Mouse (Mus musculus) G1E (cell line): Measurements from ENCODE around the gene Vmn1r107. TPM values are rescaled to one million over a fixed set of nuclear protein-coding genes. Genes with fewer than 3 reads are reported as not detected.
"Not testable (repeated sequence)": the region's sequence is repeated elsewhere in the genome, so short reads cannot be mapped to it uniquely, and the experiment has no call there.

Source experiments
- ATAC-seq: 2 replicates; pipeline ENCODE4 v1.8.0; 2016; ENCODE audit warnings: mild to moderate bottlenecking; ENCODE audit not compliant: insufficient number of reproducible peaks, poor library complexity, low FRiP score, severe bottlenecking; ENCODE audit errors: extremely low read depth
- DNase-seq: peaks from one replicate; pipeline ENCODE4 v3.0.0; 2012; ENCODE audit warnings: low spot score
- H3K27me3 ChIP-seq: 2 replicates; pipeline ENCODE4 v1.6.1; 2012; ENCODE audit warnings: mild to moderate bottlenecking, low read length, inconsistent platforms; ENCODE audit not compliant: insufficient read depth
- H3K36me3 ChIP-seq: replicated peaks from 2 replicates; pipeline ENCODE3; 2012; ENCODE audit warnings: mild to moderate bottlenecking, inconsistent platforms
- H3K4me1 ChIP-seq: 2 replicates; pipeline ENCODE4 v1.6.1; 2012; ENCODE audit warnings: low read depth, low read length, inconsistent platforms, mixed read lengths; ENCODE audit not compliant: insufficient read depth
- H3K4me3 ChIP-seq: 2 replicates; pipeline ENCODE4 v1.5.1; 2012; ENCODE audit warnings: low read depth, mild to moderate bottlenecking, inconsistent platforms, low read length, moderate library complexity, mixed read lengths
- H3K9me3 ChIP-seq: replicated peaks from 2 replicates; pipeline ENCODE4 v1.6.1; 2012; ENCODE audit warnings: inconsistent platforms
- polyA plus RNA-seq: library from polyadenylated mRNA; stranded (reverse); fragments of >175 nt; gene quantifications from 2 replicates; pipeline ENCODE4 v1.2.3, GENCODE M21; 2012
- total RNA-seq, 2 experiments: library from RNA; stranded (forward) in 1 of 2; stranded (reverse) in 1 of 2; fragments of 200-1000 nt in 1 of 2; fragments of >200 nt in 1 of 2; fragmentation: Nextera tagmentation in 1 of 2; gene quantifications; 2 replicates each; pipeline ENCODE4 v1.2.3; 2014 to 2017

Vmn1r107 gene
- total RNA-seq (2014; fragmentation: Nextera tagmentation) (not detected in 2 replicates), total RNA-seq (2017) (not detected in 2 replicates), polyA plus RNA-seq (not detected in 2 replicates)

- not testable (repeated sequence) for H3K4me1 ChIP-seq, H3K27me3 ChIP-seq, ATAC-seq, DNase-seq, H3K9me3 ChIP-seq, H3K36me3 ChIP-seq, H3K4me3 ChIP-seq
Measured at GRCm38 (mm10) chr7:20668618-20669017, at the start of gene Vmn1r107. Gene Vmn1r107, plus strand, starts transcription at chr7:20668918.

- H3K4me1 ChIP-seq, H3K36me3 ChIP-seq, H3K9me3 ChIP-seq, DNase-seq, H3K4me3 ChIP-seq, H3K27me3 ChIP-seq, ATAC-seq: not testable (repeated sequence)
Measured at GRCm38 (mm10) chr7:20703116-20703515, 34.4 kb downstream of the Vmn1r107 start, which contains the start of gene Vmn1r111. Gene Vmn1r111, minus strand, starts transcription at chr7:20703216.

Other genes with a start within 250 kb of the Vmn1r107 start
- gene Vmn1r101, start 226.3 kb upstream of the Vmn1r107 start, total RNA-seq (2014; fragmentation: Nextera tagmentation), result not detected in 2 replicates
- gene Vmn1r101, start 226.3 kb upstream of the Vmn1r107 start, total RNA-seq (2017), result not detected in 2 replicates
- not detected in 2 replicates for gene Vmn1r101, start 226.3 kb upstream of the Vmn1r107 start, polyA plus RNA-seq
- gene Gm10670, start 194.0 kb upstream of the Vmn1r107 start, total RNA-seq (2014; fragmentation: Nextera tagmentation), result not detected in 2 replicates
- not detected in 2 replicates for gene Gm10670, start 194.0 kb upstream of the Vmn1r107 start, total RNA-seq (2017)
- gene Gm10670, start 194.0 kb upstream of the Vmn1r107 start, polyA plus RNA-seq, result not detected in 2 replicates
- not detected in 2 replicates for gene Vmn1r103, start 158.4 kb upstream of the Vmn1r107 start, total RNA-seq (2014; fragmentation: Nextera tagmentation)
- not detected in 2 replicates for gene Vmn1r103, start 158.4 kb upstream of the Vmn1r107 start, total RNA-seq (2017)
- gene Vmn1r103, start 158.4 kb upstream of the Vmn1r107 start, polyA plus RNA-seq, result not detected in 2 replicates
- gene Vmn1r104, start 135.1 kb upstream of the Vmn1r107 start, total RNA-seq (2014; fragmentation: Nextera tagmentation), result not detected in 2 replicates
- 0.16 TPM in 1 of 2 replicates, not detected in the other for gene Vmn1r104, start 135.1 kb upstream of the Vmn1r107 start, total RNA-seq (2017)
- gene Vmn1r104, start 135.1 kb upstream of the Vmn1r107 start, polyA plus RNA-seq, result not detected in 2 replicates
- not detected in 2 replicates for gene Gm5726, start 123.2 kb upstream of the Vmn1r107 start, total RNA-seq (2014; fragmentation: Nextera tagmentation)
- not detected in 2 replicates for gene Gm5726, start 123.2 kb upstream of the Vmn1r107 start, total RNA-seq (2017)
- gene Gm5726, start 123.2 kb upstream of the Vmn1r107 start, polyA plus RNA-seq, result not detected in 2 replicates
- not detected in 2 replicates for gene Gm4141, start 92.7 kb upstream of the Vmn1r107 start, total RNA-seq (2014; fragmentation: Nextera tagmentation)
- gene Gm4141, start 92.7 kb upstream of the Vmn1r107 start, total RNA-seq (2017), result not detected in 2 replicates
- gene Gm4141, start 92.7 kb upstream of the Vmn1r107 start, polyA plus RNA-seq, result not detected in 2 replicates
- not detected in 2 replicates for gene Gm4513, start 69.9 kb upstream of the Vmn1r107 start, total RNA-seq (2014; fragmentation: Nextera tagmentation)
- not detected in 2 replicates for gene Gm4513, start 69.9 kb upstream of the Vmn1r107 start, total RNA-seq (2017)
- not detected in 2 replicates for gene Gm4513, start 69.9 kb upstream of the Vmn1r107 start, polyA plus RNA-seq
- not detected in 2 replicates for gene Vmn1r111, start 34.3 kb downstream of the Vmn1r107 start, total RNA-seq (2014; fragmentation: Nextera tagmentation)
- not detected in 2 replicates for gene Vmn1r111, start 34.3 kb downstream of the Vmn1r107 start, total RNA-seq (2017)
- gene Vmn1r111, start 34.3 kb downstream of the Vmn1r107 start, polyA plus RNA-seq, result not detected in 2 replicates
- not detected in 2 replicates for gene Gm10668, start 61.7 kb downstream of the Vmn1r107 start, total RNA-seq (2014; fragmentation: Nextera tagmentation)
- gene Gm10668, start 61.7 kb downstream of the Vmn1r107 start, total RNA-seq (2017), result not detected in 2 replicates
- not detected in 2 replicates for gene Gm10668, start 61.7 kb downstream of the Vmn1r107 start, polyA plus RNA-seq
- not detected in 2 replicates for gene Vmn1r112, start 102.3 kb downstream of the Vmn1r107 start, total RNA-seq (2014; fragmentation: Nextera tagmentation)
- gene Vmn1r112, start 102.3 kb downstream of the Vmn1r107 start, total RNA-seq (2017), result not detected in 2 replicates
- not detected in 2 replicates for gene Vmn1r112, start 102.3 kb downstream of the Vmn1r107 start, polyA plus RNA-seq
- gene Vmn1r113, start 118.4 kb downstream of the Vmn1r107 start, total RNA-seq (2014; fragmentation: Nextera tagmentation), result not detected in 2 replicates
- gene Vmn1r113, start 118.4 kb downstream of the Vmn1r107 start, total RNA-seq (2017), result not detected in 2 replicates
- gene Vmn1r113, start 118.4 kb downstream of the Vmn1r107 start, polyA plus RNA-seq, result not detected in 2 replicates
- not detected in 2 replicates for gene Vmn1r114, start 143.3 kb downstream of the Vmn1r107 start, total RNA-seq (2014; fragmentation: Nextera tagmentation)
- gene Vmn1r114, start 143.3 kb downstream of the Vmn1r107 start, total RNA-seq (2017), result not detected in 2 replicates
- not detected in 2 replicates for gene Vmn1r114, start 143.3 kb downstream of the Vmn1r107 start, polyA plus RNA-seq
- gene Vmn1r115, start 176.1 kb downstream of the Vmn1r107 start, total RNA-seq (2014; fragmentation: Nextera tagmentation), result not detected in 2 replicates
- gene Vmn1r115, start 176.1 kb downstream of the Vmn1r107 start, total RNA-seq (2017), result not detected in 2 replicates
- gene Vmn1r115, start 176.1 kb downstream of the Vmn1r107 start, polyA plus RNA-seq, result not detected in 2 replicates
- not detected in 2 replicates for gene Vmn1r116, start 203.3 kb downstream of the Vmn1r107 start, total RNA-seq (2014; fragmentation: Nextera tagmentation)
- 0.17 TPM in 1 of 2 replicates, not detected in the other for gene Vmn1r116, start 203.3 kb downstream of the Vmn1r107 start, total RNA-seq (2017)
- not detected in 2 replicates for gene Vmn1r116, start 203.3 kb downstream of the Vmn1r107 start, polyA plus RNA-seq
- gene Vmn1r117, start 215.2 kb downstream of the Vmn1r107 start, total RNA-seq (2014; fragmentation: Nextera tagmentation), result not detected in 2 replicates
- not detected in 2 replicates for gene Vmn1r117, start 215.2 kb downstream of the Vmn1r107 start, total RNA-seq (2017)
- not detected in 2 replicates for gene Vmn1r117, start 215.2 kb downstream of the Vmn1r107 start, polyA plus RNA-seq
- gene Vmn1r118, start 243.4 kb downstream of the Vmn1r107 start, total RNA-seq (2014; fragmentation: Nextera tagmentation), result not detected in 2 replicates
- gene Vmn1r118, start 243.4 kb downstream of the Vmn1r107 start, total RNA-seq (2017), result not detected in 2 replicates
- not detected in 2 replicates for gene Vmn1r118, start 243.4 kb downstream of the Vmn1r107 start, polyA plus RNA-seq